Mouse (Mus musculus): ENCODE measurements around the gene Hmcn1. TPM values are rescaled to one million over a fixed set of nuclear protein-coding genes. Genes with fewer than 3 reads are reported as not detected.

Gene Hmcn1
- polyA plus RNA-seq, 1 experiment = 6.3 TPM

GRCm38 (mm10) chr1:150775742-150776141 is 217.5 kb downstream of the Hmcn1 start:
- no peak overlapping the region for H3K27ac ChIP-seq (ENCODE audit: insufficient read depth, low read length)
- TF ChIP-seq POLR2A (IDR thresholded peaks at IDR 0.05; ENCODE audit: extremely low read depth, insufficient read depth, low read length) (no peak), CTCF (IDR thresholded peaks at IDR 0.05; ENCODE audit: extremely low read depth, insufficient read depth, low read length) (no peak)
- no peaks in the 10 kb centered on the region for H3K4me1 ChIP-seq (ENCODE audit: control insufficient read depth, insufficient read depth, low read length)
- H3K4me3 ChIP-seq (ENCODE audit: insufficient read depth, low read length) = no peak overlapping the region

DNA sequence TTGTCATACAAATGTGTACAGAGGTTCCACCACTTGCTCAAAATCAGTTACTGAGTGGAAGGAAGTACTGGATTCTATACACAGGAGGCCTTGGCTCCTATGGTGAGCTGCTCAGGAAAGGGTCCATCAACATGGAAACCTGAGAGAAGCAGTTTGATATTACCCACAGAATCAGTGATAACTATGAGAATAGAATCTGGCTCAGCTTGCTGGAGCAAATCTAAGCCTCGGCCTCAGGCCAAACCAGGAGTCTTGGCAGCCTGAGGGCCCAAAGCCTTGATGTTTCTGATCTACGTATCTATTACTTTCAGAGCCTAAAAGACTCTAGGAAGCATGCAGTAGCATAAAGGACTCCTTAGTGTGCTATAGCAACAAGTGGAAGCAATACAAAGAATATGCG is 220.3 kb downstream of the Hmcn1 start:
- no peak for TF ChIP-seq CTCF (IDR thresholded peaks at IDR 0.05; ENCODE audit: extremely low read depth, insufficient read depth, low read length)
- TF ChIP-seq POLR2A (IDR thresholded peaks at IDR 0.05; ENCODE audit: extremely low read depth, insufficient read depth, low read length) = no peak
- Histone ChIP-seq H3K27ac (ENCODE audit: insufficient read depth, low read length) (no peak overlapping the region), H3K4me3 (ENCODE audit: insufficient read depth, low read length) (no peak overlapping the region), H3K4me1 (ENCODE audit: control insufficient read depth, insufficient read depth, low read length) (no peaks in the 10 kb centered on the region)

- Histone ChIP-seq H3K4me1 (ENCODE audit: control insufficient read depth, insufficient read depth, low read length) (no peaks in the 10 kb centered on the region), H3K27ac (ENCODE audit: insufficient read depth, low read length) (no peak overlapping the region), H3K4me3 (ENCODE audit: insufficient read depth, low read length) (no peak overlapping the region)
- TF ChIP-seq POLR2A (IDR thresholded peaks at IDR 0.05; ENCODE audit: extremely low read depth, insufficient read depth, low read length) (no peak), CTCF (IDR thresholded peaks at IDR 0.05; ENCODE audit: extremely low read depth, insufficient read depth, low read length) (no peak)
Observed at GRCm38 (mm10) chr1:150770948-150771521, 222.2 kb downstream of the Hmcn1 start.

GRCm38 (mm10) chr1:150769836-150770235 is 223.4 kb downstream of the Hmcn1 start:
- no peak for TF ChIP-seq CTCF (IDR thresholded peaks at IDR 0.05; ENCODE audit: extremely low read depth, insufficient read depth, low read length)
- no peak for TF ChIP-seq POLR2A (IDR thresholded peaks at IDR 0.05; ENCODE audit: extremely low read depth, insufficient read depth, low read length)
- Histone ChIP-seq H3K4me3 (ENCODE audit: insufficient read depth, low read length) (no peak overlapping the region), H3K4me1 (ENCODE audit: control insufficient read depth, insufficient read depth, low read length) (no peaks in the 10 kb centered on the region), H3K27ac (ENCODE audit: insufficient read depth, low read length) (no peak overlapping the region)

DNA sequence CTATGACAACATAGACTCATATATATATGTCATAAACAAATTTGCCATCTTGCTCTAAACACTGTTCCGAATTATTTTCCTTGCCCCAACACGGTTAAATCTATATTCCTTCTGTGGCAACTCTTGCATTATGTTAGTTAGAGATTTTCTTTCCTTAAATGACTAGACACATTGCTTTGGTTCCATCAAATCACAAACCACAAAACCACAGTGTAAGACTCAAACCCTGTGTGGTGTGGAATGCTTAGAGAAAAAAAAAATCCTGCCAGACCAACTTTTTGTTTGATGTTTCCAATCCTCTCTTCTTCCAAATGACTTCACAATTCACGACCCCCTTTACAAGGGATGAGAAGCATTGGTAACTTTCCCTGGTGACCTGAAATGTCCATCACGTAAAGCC is 231.6 kb downstream of the Hmcn1 start:
- Histone ChIP-seq H3K27ac (ENCODE audit: insufficient read depth, low read length) (no peak overlapping the region), H3K4me3 (ENCODE audit: insufficient read depth, low read length) (no peak overlapping the region), H3K4me1 (ENCODE audit: control insufficient read depth, insufficient read depth, low read length) (no peaks in the 10 kb centered on the region)
- no peak for TF ChIP-seq CTCF (IDR thresholded peaks at IDR 0.05; ENCODE audit: extremely low read depth, insufficient read depth, low read length)
- TF ChIP-seq POLR2A (IDR thresholded peaks at IDR 0.05; ENCODE audit: extremely low read depth, insufficient read depth, low read length) = no peak

- no peaks in the 10 kb centered on the region for H3K4me1 ChIP-seq (ENCODE audit: control insufficient read depth, insufficient read depth, low read length)
- no peak overlapping the region for H3K4me3 ChIP-seq (ENCODE audit: insufficient read depth, low read length)
- H3K27ac ChIP-seq (ENCODE audit: insufficient read depth, low read length) = no peak overlapping the region
- TF ChIP-seq POLR2A (IDR thresholded peaks at IDR 0.05; ENCODE audit: extremely low read depth, insufficient read depth, low read length) = no peak
- no peak for TF ChIP-seq CTCF (IDR thresholded peaks at IDR 0.05; ENCODE audit: extremely low read depth, insufficient read depth, low read length)
Observed at GRCm38 (mm10) chr1:150760801-150761331, 232.4 kb downstream of the Hmcn1 start.

DNA sequence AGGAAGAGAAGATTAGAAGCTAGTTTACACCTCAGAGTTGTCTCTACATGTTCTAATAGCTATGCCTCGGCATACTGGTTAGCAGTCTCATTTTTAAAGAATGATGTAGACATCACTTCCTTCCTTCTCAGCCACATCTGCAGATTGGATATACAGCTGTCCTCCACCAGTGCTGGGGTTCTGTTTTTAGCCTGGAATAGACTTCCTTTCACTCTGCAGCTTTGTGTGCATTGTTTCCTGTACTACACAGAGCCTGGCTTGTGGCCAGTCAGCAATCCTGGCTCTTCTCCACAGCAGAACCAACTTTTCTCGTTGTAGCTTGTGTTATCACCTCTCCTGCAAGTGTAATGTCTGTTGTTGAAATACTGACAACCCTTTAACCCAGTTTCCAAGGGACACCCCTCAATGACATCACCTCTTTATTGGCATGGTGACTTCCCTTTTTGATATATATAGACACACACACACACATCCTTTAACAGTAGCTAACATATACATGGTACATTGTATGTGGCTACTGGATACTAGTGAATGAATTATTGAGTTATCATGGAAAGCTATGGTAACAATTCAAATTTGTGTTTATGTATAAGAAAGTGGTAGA is 233.7 kb downstream of the Hmcn1 start:
- no peaks in the 10 kb centered on the region for H3K4me1 ChIP-seq (ENCODE audit: control insufficient read depth, insufficient read depth, low read length)
- no peak overlapping the region for H3K4me3 ChIP-seq (ENCODE audit: insufficient read depth, low read length)
- no peak overlapping the region for H3K27ac ChIP-seq (ENCODE audit: insufficient read depth, low read length)
- TF ChIP-seq POLR2A (IDR thresholded peaks at IDR 0.05; ENCODE audit: extremely low read depth, insufficient read depth, low read length) (no peak), CTCF (IDR thresholded peaks at IDR 0.05; ENCODE audit: extremely low read depth, insufficient read depth, low read length) (no peak)

- H3K4me1 ChIP-seq (ENCODE audit: control insufficient read depth, insufficient read depth, low read length) = no peaks in the 10 kb centered on the region
- TF ChIP-seq POLR2A (IDR thresholded peaks at IDR 0.05; ENCODE audit: extremely low read depth, insufficient read depth, low read length) (no peak), CTCF (IDR thresholded peaks at IDR 0.05; ENCODE audit: extremely low read depth, insufficient read depth, low read length) (no peak)
- H3K27ac ChIP-seq (ENCODE audit: insufficient read depth, low read length) = no peak overlapping the region
- no peak overlapping the region for H3K4me3 ChIP-seq (ENCODE audit: insufficient read depth, low read length)
Observed at GRCm38 (mm10) chr1:150753920-150754319, 239.3 kb downstream of the Hmcn1 start.

DNA sequence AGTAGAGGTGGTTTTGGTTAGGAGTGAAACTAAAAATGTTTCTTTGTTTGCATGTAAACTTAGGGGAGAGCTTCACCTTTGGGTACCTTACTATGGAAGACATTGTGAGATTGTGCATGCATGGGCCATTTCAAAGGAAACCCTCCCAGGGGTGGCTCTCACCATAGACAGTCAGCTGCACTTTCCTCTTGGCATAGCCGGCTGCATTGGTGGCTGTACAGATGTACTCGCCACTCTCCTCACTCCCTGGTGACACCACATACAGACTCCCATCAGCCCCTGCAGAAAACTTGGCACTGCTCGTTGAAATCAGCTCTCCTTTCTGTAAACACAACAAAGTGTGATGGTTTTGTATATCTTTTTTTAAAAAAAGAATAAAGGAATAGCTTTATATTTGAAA is 244.5 kb downstream of the Hmcn1 start:
- TF ChIP-seq CTCF (IDR thresholded peaks at IDR 0.05; ENCODE audit: extremely low read depth, insufficient read depth, low read length) (no peak), POLR2A (IDR thresholded peaks at IDR 0.05; ENCODE audit: extremely low read depth, insufficient read depth, low read length) (no peak)
- H3K4me3 ChIP-seq (ENCODE audit: insufficient read depth, low read length) = no peak overlapping the region
- H3K4me1 ChIP-seq (ENCODE audit: control insufficient read depth, insufficient read depth, low read length) = no peaks in the 10 kb centered on the region
- H3K27ac ChIP-seq (ENCODE audit: insufficient read depth, low read length) = no peak overlapping the region

- no peak for TF ChIP-seq POLR2A (IDR thresholded peaks at IDR 0.05; ENCODE audit: extremely low read depth, insufficient read depth, low read length)
- no peak for TF ChIP-seq CTCF (IDR thresholded peaks at IDR 0.05; ENCODE audit: extremely low read depth, insufficient read depth, low read length)
- no peak overlapping the region for H3K4me3 ChIP-seq (ENCODE audit: insufficient read depth, low read length)
- no peak overlapping the region for H3K27ac ChIP-seq (ENCODE audit: insufficient read depth, low read length)
- H3K4me1 ChIP-seq (ENCODE audit: control insufficient read depth, insufficient read depth, low read length) = no peaks in the 10 kb centered on the region
Observed at GRCm38 (mm10) chr1:150747771-150748170, 245.5 kb downstream of the Hmcn1 start.

Data from cortical plate, adult 2 months (tissue).